Mouse (Mus musculus) c-Kit-positive CD71-positive TER-119-negative erythroid progenitor cells, embryonic 14.5 days (primary cell): ENCODE measurements around the gene Gprc5b.

ENCODE experiments used
- DNase-seq: peaks from one replicate; pipeline ENCODE4 v3.0.0-alpha.2; 2013; ENCODE audit warnings: low read depth

Gene Gprc5b

DNA sequence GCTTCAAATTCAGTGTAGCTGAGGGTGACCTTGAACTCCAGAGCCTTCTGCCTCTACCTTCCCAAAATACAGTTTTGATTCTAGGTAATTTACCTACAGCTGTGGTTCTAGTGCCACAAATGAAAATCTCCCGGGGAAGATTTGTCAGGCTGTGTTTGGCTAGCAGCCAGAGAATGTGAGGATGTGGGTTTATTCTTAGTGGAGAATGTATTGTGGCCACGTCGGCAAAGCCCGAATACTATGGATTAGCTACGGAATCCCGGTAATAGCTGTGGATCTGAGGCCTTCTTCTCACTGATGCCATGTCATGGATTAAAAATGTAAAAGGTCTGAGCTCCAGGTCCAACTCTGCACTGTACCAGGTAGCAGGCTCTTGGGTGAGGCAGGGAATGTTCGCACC lies 45.3 kb downstream of the Gprc5b start:
- DNase-seq, result no peak

DNA sequence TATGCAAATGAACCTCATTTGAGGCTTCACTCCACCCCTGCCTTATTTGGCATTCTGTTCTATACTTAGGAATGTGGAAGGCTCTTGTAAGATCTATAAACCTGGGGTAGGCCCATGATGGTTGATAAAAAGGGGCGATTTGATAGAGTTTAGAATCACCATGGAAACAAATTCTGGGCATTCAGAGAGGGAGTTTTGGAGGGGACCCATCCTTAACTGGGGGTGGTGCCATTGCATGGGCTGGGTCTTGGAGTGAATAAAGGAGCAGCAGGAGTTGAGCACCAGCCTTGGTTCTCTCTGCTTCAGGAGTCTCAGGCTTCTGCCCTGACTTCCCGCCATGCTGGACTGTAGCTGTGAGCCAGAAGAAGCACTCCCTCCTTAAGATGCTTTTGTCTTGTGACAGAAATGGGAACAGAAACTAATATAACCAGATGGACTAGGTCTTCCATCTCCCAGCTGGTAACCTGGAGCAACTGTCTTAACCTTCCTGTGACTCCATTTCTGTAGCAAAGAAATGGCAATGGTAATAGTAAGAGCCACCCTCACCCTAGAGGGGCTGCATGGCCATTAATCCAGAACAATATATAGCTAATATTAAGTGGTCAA lies 46.2 kb downstream of the Gprc5b start:
- DNase-seq, result no peak

DNA sequence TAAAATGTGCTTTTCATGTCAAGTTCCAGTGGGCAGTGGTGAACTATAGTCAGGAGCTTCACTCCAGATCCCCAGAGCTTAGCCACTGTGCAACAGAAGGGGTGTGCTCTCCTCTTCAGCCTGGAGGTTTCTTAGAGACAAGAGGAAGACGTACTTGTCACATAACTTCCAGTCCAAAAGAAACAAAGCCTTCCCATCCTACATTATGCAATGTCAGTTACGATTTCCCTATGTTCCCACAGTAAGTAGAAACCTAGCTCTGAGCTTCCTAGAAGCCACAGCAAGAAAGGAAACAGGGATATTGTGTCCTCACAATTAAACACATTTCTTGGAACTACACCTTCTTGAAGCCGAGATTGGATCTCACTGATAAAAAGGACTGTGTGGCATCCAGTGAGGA lies 47.8 kb downstream of the Gprc5b start:
- no peak for DNase-seq

DNA sequence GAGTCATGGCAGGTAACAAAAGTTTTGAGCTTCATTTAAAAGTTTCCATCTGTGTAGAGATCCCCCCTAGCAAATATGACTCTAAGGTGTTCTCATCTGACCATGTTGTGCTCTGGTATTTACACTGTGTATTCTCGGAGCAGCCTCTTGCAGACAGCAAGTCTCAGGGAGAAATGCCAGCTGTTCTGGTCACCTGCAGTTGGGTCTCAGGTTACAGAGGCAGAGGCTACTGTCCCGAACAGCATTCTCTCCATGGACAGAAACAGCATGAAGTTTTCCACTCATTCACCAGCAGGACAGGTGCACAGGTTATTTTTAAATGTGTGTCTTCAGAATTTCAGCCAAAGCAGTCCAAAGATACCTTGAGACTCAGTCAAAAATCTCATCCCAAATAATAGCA lies 50.1 kb downstream of the Gprc5b start:
- no peak for DNase-seq

DNA sequence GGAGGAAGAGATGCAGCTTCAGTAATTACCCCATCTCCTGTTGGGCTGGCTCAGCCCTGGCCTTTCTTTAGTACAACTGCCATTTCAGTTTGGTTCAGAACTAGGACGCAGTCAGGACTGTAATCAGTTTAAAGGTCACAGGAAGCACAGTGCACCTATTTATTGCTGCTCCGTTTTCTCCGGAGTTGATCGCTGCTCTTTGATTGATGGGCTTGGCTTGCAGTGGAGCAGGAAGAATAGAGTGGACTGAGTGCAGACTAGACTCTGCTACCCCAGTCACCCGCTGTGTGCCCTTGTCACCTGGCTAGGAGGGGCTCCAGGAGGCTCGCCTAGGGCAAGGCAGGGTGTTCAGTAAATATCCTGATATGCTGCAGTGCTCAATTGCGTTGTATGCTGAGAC lies 51.8 kb downstream of the Gprc5b start:
- DNase-seq, result no peak

DNA sequence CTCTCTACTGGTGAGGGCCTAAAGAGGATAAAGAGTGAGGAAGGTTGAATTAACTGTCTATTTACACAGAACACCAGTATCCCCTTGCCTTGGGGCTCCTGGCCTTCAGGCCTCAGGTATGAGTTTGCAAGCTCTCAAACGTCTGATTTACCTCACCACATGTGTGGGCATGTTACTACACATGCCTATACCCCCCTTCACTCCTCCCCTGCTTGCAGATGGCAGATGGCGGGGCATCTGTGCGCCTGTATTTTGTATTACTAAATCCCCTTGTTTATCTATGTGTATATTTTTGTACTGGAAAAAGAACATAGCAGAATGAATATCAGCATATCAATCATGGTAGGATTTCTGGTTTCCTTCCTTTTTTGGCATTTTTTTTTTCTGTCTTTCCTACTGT lies 52.7 kb downstream of the Gprc5b start:
- DNase-seq, result no peak

DNA sequence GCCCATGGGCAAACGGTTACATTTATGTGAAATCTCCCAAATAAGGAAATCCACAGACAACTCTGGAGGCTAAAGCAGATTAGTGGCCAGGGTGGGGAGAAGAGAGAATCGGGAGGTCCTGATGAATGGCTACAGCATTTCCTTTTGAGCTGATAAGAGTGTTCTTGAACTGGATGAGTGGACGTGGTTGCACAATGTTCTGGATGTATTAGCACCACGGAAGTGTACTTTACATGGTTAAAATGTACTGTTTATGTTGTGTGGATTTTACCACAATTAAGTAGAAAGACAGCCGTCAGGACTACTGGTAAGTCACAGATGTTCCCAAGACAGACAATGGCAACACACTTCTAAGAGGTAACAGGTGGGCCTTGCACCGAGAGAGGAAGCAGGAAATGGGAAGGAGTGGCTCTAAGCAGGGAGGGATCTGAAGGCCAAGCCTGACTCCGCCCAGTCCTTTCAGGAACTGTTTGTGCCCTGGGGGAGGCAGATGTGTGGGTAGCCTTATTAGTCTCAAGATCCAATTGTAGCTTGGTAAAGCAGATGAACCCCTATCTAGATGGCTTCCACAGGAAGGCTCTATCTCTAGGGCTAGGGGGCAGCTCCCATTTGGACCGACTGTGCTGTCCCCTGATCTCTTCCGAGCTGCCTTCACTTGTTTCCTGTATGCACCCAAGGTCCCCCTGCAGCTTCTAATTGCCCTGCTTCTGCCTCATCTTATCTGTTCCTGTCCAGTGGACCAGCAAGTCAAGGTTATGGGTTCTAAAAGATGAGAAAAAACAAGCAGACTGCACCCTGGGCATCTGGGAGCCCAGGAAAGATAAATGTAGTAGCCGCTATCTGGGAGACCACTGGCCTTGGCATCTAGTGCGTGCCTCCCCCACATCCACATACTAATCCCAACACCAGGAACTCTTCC lies 57.3 kb downstream of the Gprc5b start:
- DNase-seq, result no peak

DNA sequence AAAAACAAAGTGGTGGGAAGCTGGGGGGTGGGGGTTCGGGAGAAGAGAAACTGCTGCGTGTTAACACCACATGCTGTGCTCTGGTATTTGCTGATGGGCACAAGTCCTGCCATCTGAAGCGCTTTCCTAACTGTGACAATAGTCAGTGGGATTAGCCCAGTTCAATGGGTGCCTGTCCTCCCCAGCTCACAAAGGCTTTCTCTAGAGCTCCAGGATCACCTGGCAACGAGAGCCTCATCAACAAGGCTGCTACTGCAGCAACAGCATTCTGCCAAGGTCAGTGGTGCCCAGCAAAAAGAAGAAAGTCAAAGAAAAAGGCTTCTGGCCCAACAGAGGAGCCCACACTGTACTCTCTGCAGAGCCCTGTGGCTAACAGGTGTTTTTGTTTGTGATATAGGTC lies 58.2 kb downstream of the Gprc5b start:
- no peak for DNase-seq

DNA sequence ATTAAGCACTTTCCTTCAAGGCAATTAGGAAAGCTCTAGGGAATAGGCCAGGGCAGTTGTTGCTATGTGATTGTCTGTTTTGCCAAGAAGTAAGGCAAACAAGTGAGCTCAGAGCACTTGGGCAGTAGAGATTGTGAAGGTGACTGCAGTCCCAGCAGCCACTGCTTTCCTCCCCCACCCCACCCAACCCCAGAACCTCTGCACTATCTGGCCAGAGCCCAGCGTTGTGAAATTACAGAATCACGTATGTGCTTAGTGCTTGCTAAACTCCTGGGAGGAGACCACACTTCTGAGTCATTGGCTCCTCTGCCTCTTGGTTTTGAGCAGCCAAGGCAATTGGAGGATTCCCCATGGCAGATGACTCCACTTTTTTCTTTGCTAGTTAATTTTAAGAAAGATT lies 59.7 kb downstream of the Gprc5b start:
- DNase-seq, result no peak

DNA sequence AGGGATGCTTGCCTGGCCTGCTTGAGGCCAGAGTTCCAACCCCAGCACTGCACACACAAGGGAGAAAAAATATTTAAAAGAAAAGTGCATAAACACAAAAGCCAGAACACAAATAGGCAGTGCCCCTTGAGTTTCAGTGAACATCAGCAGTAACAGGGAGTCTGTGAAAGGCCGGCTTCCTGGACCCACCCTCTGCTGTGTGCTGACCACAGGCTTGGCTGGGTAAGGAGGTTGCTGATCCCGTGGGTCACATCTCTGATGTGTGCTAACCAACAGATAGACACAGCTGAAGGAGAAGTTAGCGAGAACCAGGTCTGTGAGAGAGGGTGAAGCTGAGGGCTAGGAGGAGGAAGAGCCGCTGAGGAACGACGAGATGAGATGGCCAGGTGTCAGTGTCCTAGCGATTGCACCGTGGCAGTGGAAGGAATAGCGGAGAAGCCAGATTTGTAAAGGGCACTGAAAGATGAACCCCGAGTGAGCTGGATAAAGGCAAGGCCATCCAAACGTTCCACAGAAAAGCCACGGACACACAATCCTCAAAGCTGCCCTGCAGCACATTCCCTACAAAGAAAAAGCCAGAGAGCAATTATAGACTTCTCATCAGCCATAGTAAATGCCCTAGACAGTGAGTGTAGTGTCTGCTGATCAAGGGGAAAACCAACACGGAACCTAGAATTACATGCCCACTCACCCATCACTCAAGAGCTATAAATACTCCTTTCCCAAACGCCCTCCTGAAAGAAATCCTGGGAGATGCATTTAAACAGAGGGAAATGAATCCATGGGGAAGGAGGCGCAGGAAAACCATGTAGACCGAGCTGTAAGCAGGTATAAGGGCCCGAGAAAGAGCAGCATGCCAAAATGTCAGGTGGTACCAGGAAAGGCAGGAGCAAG lies 63.3 kb downstream of the Gprc5b start:
- DNase-seq, result no peak

DNA sequence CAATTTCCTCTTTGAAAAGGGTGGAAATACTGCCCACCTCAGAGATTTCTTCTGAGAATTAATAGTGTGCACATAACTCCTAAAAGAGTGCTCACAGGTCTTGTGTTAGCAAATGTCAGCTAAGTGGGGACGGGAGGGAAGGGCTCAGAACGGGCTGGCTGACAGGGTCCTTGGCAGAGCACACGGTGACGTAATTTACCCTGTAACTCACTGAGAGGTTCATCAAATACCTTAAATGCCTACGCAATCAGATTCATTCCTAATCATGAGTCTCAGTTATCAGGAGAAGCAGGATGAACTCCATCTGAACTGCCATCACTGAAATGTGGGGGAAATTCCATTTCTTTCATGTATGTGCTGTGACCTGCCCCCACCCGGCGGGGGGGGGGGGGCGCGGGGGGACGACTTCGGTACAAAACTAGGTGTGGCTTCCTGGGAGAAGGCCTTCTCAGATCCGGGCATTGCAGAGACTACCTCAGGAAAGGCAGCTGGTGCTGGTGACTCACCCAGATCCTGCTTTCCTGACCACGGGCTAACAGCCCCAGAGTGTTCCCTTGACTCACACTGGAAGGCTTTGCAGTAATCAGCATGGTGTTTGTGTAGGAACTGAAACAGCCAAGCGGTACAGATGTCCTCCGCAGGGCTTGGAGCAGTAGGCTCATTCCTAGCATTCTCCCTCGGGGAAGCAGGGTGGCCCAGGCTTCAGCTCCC lies 65.3 kb downstream of the Gprc5b start:
- DNase-seq, result no peak

DNA sequence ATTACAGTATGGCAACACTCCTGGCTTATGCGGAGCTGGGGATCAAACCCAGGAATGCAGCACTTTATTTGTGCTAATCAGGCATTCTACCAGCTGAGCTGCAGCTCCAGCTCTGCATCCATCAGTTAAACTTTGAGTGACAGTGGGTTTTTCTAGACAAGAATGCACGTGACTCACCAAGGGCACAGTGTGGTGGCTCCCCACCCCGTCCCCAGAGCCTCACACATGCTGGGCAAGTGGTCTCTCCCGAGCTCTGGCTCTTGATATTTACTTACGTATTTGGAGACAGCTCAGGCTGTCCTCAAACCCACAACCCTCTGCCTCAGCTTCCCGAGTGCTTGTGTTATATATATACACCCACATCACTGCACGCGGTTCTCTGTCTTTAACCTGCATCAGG lies 66.1 kb downstream of the Gprc5b start:
- DNase-seq, result no peak

DNA sequence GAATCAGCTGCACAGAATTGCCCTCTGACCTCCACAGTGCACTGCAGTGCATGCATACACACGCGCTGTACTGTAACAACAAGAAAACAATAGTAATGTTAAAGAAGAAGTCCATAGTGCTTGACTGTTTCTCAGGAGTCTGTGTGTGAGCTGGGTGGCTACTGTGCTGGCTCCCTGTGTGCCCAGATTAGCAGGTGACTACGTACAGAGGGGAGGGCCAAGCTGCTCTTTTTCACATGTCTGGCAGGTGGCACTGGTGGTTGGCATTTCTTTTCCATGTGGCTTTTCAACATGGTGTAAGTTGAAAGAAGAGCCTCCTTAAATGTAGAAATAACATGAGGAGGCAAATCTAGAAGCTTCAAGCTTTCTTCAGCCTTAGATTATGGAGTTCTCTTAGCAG lies 66.7 kb downstream of the Gprc5b start:
- no peak for DNase-seq

DNA sequence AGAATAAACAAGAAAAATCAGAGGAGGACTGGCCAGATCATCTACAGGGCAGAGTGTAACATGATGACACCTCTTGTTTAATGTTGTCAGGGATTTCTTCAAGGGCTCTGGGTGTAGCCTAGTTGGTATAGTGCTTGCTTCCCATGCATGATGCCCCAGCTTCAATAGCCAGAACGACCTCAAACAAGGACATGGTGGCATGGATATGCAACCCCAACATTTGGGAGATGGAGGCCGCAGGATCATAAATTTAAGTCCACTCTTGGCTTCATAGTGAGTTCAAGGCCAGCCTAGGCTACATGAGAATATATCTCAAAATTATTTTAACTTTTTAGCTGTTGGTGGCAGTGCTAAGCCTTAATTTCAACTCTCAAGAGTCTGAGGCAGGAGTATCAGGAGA lies 67.7 kb downstream of the Gprc5b start:
- DNase-seq, result no peak

DNA sequence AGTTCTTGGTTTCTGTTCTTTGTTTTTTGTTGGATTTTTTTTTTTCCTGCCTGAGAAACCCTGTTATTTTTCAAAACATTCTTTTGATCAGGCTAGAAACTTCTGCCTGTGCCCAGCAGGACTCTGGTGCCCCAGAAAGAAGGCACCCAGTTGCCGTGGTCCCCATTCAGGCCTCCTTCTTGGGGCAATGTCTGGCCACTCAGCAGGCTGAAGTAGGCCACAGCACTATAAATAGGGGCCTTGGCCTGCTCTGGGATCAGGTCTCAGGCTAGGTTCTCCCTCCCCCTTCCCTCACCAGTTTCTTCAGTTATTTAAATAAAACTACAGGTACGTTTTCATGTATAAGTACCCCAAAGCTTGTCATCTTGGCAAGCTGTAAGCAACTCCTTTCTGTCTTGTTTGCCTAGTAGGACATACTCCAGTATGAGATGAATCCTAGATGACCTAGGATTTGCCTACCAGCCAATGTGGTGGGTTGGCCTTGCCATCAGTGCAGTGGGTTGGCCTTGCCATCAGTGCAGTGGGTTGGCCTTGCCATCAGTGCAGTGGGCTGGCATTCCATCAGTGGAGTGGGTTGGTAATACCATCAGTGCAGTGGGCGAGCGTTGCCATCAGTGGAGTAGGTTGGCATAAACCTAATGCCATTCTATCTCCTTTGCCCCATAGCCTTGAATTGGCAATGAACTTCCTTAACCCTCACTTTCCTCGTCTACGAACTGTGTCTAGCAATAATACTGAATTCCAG lies 68.3 kb downstream of the Gprc5b start:
- no peak for DNase-seq

DNA sequence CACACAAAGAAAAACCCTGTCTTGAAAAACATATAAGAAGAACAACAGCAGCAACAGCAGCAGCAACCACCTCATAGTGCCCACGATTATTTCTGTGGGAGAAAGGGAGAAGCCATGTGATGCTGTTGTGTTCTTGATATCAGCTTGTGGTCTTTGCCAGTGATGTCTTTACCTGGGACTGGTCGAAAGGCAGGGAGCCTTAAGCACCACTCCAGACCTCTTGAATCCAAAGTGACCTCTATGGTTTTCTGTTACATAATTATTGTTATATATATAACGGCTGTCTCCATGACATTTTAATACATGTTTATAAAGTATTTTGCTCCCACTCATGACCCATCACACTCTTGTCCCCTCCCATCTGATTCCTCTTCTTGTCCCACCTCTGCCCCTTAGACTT lies 69.5 kb downstream of the Gprc5b start:
- no peak for DNase-seq

DNA sequence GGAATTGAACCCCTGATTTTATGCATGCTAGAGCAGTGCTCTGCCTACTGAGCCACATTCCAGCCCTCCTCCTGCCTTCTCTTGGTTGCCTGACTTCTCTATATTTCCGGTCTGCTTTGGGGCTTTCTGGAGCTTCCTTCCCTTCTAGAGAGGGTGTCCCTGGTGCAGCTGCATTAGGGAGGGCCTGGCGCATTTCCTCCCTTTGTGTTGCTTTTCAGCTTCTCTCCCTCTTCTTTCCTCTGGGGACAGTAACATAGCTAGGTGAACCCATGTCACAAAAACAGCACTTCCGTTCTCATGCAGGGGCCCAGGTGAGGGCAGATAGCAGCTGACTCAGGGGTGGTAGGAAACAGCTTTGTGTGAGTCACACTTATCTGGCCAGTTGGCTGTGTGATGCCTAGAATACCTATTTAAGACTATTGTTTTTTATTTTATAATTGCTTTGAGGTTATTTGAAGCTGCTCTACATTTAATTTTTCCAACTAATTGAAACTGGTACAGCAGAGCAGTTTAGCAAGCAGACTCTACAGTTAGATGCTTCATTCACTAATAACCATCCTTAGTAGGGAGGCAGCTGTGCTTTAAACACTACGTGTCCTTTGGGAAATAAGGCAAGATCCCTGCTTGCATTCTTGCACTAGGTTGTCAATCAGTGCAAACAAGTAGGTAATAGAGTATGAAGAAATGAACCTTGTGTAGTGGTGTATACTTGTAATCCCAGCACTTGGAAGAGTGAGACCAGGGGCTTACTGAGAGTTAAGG lies 72.4 kb downstream of the Gprc5b start:
- no peak for DNase-seq
